Mouse (Mus musculus): ENCODE measurements around the gene Gm20388. TPM values are rescaled to one million over a fixed set of nuclear protein-coding genes. Genes with fewer than 3 reads are reported as not detected.

Gm20388 gene
- polyA plus RNA-seq, 2 experiments: 8.5 TPM; not detected in 1

GRCm38 (mm10) chr8:124382235-124382634, 4471.6 kb downstream of the Gm20388 start:
- Histone ChIP-seq H3K9ac (replicated peaks) (no peak overlapping the region), H3K9me3 (ENCODE audit: control insufficient read depth, low read length) (no peaks in the 10 kb centered on the region), H3K27me3 (ENCODE audit: control insufficient read depth, insufficient read depth, low read length) (no peaks in the 10 kb centered on the region), H3K36me3 (replicated peaks; ENCODE audit: control insufficient read depth, insufficient read depth, low read depth) (no peaks in the 10 kb centered on the region), H3K4me2 (ENCODE audit: low read depth) (no peak overlapping the region), H3K4me3 (ENCODE audit: insufficient read depth in 1 of 2, low read depth in 2 of 2, low read length in 2 of 2) (no peak overlapping the region), H3K4me1 (replicated peaks; ENCODE audit: control insufficient read depth in 2 of 2, insufficient read depth in 2 of 2, low read length in 1 of 2) (no peaks in the 10 kb centered on the region), H3K27ac (no peak overlapping the region)
- DNase-seq (ENCODE audit: low read depth in 3 of 3, low spot score in 3 of 3) (no peak), ATAC-seq (ENCODE audit: insufficient read depth) (no peak)
- TF ChIP-seq CTCF (IDR thresholded peaks at IDR 0.05; ENCODE audit: low read depth) (no peak), EP300 (IDR thresholded peaks at IDR 0.05; ENCODE audit: low read depth) (no peak)
- 59% methylated on average over 10 of the region's 10 CpGs for WGBS (ENCODE audit: insufficient replicate concordance)

GRCm38 (mm10) chr8:124384336-124384735, 4473.7 kb downstream of the Gm20388 start:
- TF ChIP-seq CTCF (IDR thresholded peaks at IDR 0.05; ENCODE audit: low read depth) (no peak), EP300 (IDR thresholded peaks at IDR 0.05; ENCODE audit: low read depth) (no peak)
- Histone ChIP-seq H3K9ac (replicated peaks) (no peak overlapping the region), H3K4me2 (ENCODE audit: low read depth) (no peak overlapping the region), H3K4me1 (replicated peaks; ENCODE audit: control insufficient read depth in 2 of 2, insufficient read depth in 2 of 2, low read length in 1 of 2) (no peaks in the 10 kb centered on the region), H3K27ac (no peak overlapping the region), H3K4me3 (ENCODE audit: insufficient read depth in 1 of 2, low read depth in 2 of 2, low read length in 2 of 2) (no peak overlapping the region), H3K36me3 (replicated peaks; ENCODE audit: control insufficient read depth, insufficient read depth, low read depth) (no peaks in the 10 kb centered on the region), H3K9me3 (ENCODE audit: control insufficient read depth, low read length) (no peaks in the 10 kb centered on the region), H3K27me3 (ENCODE audit: control insufficient read depth, insufficient read depth, low read length) (no peaks in the 10 kb centered on the region)
- WGBS (ENCODE audit: insufficient replicate concordance): 86% methylated on average over 19 of the region's 19 CpGs
- no peak for DNase-seq (ENCODE audit: low read depth in 3 of 3, low spot score in 3 of 3)
- ATAC-seq (ENCODE audit: insufficient read depth): no peak

- H3K27ac ChIP-seq: no peak overlapping the region
- H3K36me3 ChIP-seq (replicated peaks; ENCODE audit: control insufficient read depth, insufficient read depth, low read depth): no peaks in the 10 kb centered on the region
- DNase-seq (ENCODE audit: low read depth in 3 of 3, low spot score in 3 of 3): no peak
- no peak for ATAC-seq (ENCODE audit: insufficient read depth)
- H3K4me3 ChIP-seq (ENCODE audit: insufficient read depth in 1 of 2, low read depth in 2 of 2, low read length in 2 of 2): no peak overlapping the region
- no peaks in the 10 kb centered on the region for H3K4me1 ChIP-seq (replicated peaks; ENCODE audit: control insufficient read depth in 2 of 2, insufficient read depth in 2 of 2, low read length in 1 of 2)
- no peak overlapping the region for H3K4me2 ChIP-seq (ENCODE audit: low read depth)
- TF ChIP-seq CTCF (IDR thresholded peaks at IDR 0.05; ENCODE audit: low read depth) (no peak), EP300 (IDR thresholded peaks at IDR 0.05; ENCODE audit: low read depth) (no peak)
- no peaks in the 10 kb centered on the region for H3K9me3 ChIP-seq (ENCODE audit: control insufficient read depth, low read length)
- no peak overlapping the region for H3K9ac ChIP-seq (replicated peaks)
- WGBS (ENCODE audit: insufficient replicate concordance): 66% methylated on average over 23 of the region's 23 CpGs
- no peaks in the 10 kb centered on the region for H3K27me3 ChIP-seq (ENCODE audit: control insufficient read depth, insufficient read depth, low read length)
These were observed 4475.7 kb downstream of the Gm20388 start for GRCm38 (mm10) chr8:124386225-124386899.

GRCm38 (mm10) chr8:124389495-124389894, 4478.9 kb downstream of the Gm20388 start:
- H3K4me1 ChIP-seq (replicated peaks; ENCODE audit: control insufficient read depth in 2 of 2, insufficient read depth in 2 of 2, low read length in 1 of 2): no peaks in the 10 kb centered on the region
- 64% methylated on average over 11 of the region's 11 CpGs for WGBS (ENCODE audit: insufficient replicate concordance)
- no peak overlapping the region for H3K4me2 ChIP-seq (ENCODE audit: low read depth)
- H3K9me3 ChIP-seq (ENCODE audit: control insufficient read depth, low read length): no peaks in the 10 kb centered on the region
- ATAC-seq (ENCODE audit: insufficient read depth) (no peak), DNase-seq (ENCODE audit: low read depth in 3 of 3, low spot score in 3 of 3) (no peak)
- no peak overlapping the region for H3K9ac ChIP-seq (replicated peaks)
- no peak overlapping the region for H3K4me3 ChIP-seq (ENCODE audit: insufficient read depth in 1 of 2, low read depth in 2 of 2, low read length in 2 of 2)
- no peak overlapping the region for H3K27ac ChIP-seq
- TF ChIP-seq CTCF (IDR thresholded peaks at IDR 0.05; ENCODE audit: low read depth) (no peak), EP300 (IDR thresholded peaks at IDR 0.05; ENCODE audit: low read depth) (no peak)
- H3K27me3 ChIP-seq (ENCODE audit: control insufficient read depth, insufficient read depth, low read length): no peaks in the 10 kb centered on the region
- no peaks in the 10 kb centered on the region for H3K36me3 ChIP-seq (replicated peaks; ENCODE audit: control insufficient read depth, insufficient read depth, low read depth)

- H3K4me2 ChIP-seq (ENCODE audit: low read depth): no peak overlapping the region
- no peaks in the 10 kb centered on the region for H3K4me1 ChIP-seq (replicated peaks; ENCODE audit: control insufficient read depth in 2 of 2, insufficient read depth in 2 of 2, low read length in 1 of 2)
- H3K9ac ChIP-seq (replicated peaks): no peak overlapping the region
- H3K4me3 ChIP-seq (ENCODE audit: insufficient read depth in 1 of 2, low read depth in 2 of 2, low read length in 2 of 2): no peak overlapping the region
- DNase-seq (ENCODE audit: low read depth in 3 of 3, low spot score in 3 of 3): no peak
- TF ChIP-seq CTCF (IDR thresholded peaks at IDR 0.05; ENCODE audit: low read depth): no peak
- TF ChIP-seq EP300 (IDR thresholded peaks at IDR 0.05; ENCODE audit: low read depth): no peak
- no peaks in the 10 kb centered on the region for H3K36me3 ChIP-seq (replicated peaks; ENCODE audit: control insufficient read depth, insufficient read depth, low read depth)
- no peaks in the 10 kb centered on the region for H3K9me3 ChIP-seq (ENCODE audit: control insufficient read depth, low read length)
- 82% methylated on average over 7 of the region's 7 CpGs for WGBS (ENCODE audit: insufficient replicate concordance)
- no peak for ATAC-seq (ENCODE audit: insufficient read depth)
- H3K27ac ChIP-seq: no peak overlapping the region
- no peaks in the 10 kb centered on the region for H3K27me3 ChIP-seq (ENCODE audit: control insufficient read depth, insufficient read depth, low read length)
These were observed 4480.6 kb downstream of the Gm20388 start for GRCm38 (mm10) chr8:124391191-124391590.

Measured in liver, embryonic 14.5 days (tissue).